Mouse (Mus musculus): ENCODE results near the gene Hist3h2a. TPM values are rescaled to one million over a fixed set of nuclear protein-coding genes. Genes with fewer than 3 reads are reported as not detected.

The Hist3h2a gene
- polyA plus RNA-seq (2015; fragmentation: Nextera tagmentation; extraction: Ambion mirVana): 149 and 155 TPM in 2 replicates

- peaks cover 66% of the 10 kb centered on the region for H3K4me1 ChIP-seq (replicated peaks)
- under 1% methylated on average over 49 of the region's 49 CpGs for WGBS
- peaks cover 9% of the 10 kb centered on the region for H3K36me3 ChIP-seq
- no peaks in the 10 kb centered on the region for H3K9me3 ChIP-seq
- H3K27ac ChIP-seq: peak within 1 kb of the TSS; percentile 100
- H3K9ac ChIP-seq (replicated peaks): peak within 1 kb of the TSS; percentile 97
- peak; percentile 84 for ATAC-seq
- peak within 1 kb of the TSS; percentile 90 for H3K4me2 ChIP-seq (replicated peaks)
- peak within 1 kb of the TSS; percentile 87 for H3K4me3 ChIP-seq (replicated peaks)
- H3K27me3 ChIP-seq: no peaks in the 10 kb centered on the region
These were observed at the start of gene Hist3h2a, which contains the start of gene Trim17 for GRCm38 (mm10) chr11:58954420-58955142. Hist3h2a (plus strand) TSS chr11:58954685. Trim17 (plus strand) TSS chr11:58954685.

DNA sequence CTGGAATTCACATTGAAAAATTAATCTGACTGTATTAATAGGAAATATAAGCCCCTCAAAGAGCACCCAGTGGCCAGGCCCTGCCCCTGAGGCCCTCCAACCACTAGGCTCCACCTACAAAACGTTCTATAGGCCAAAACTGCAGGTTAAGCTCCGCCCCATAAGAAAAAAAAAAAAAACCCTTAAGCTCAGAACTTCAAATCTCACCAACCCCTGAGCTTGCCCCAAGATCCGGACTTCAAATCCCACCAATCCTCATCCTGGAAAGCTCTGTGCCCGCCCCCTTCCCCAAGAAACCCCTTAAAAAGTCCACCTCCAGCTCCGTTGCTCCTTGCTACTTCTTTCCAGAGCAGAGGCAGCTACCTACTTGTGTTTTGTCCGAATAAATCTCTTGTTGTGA is 49.6 kb upstream of the Hist3h2a start:
- no peak overlapping the region for H3K4me3 ChIP-seq (replicated peaks)
- ATAC-seq: no peak
- no peaks in the 10 kb centered on the region for H3K27me3 ChIP-seq
- peak overlapping the region; percentile 77; the same call in 1 of the 2 replicates for H3K4me2 ChIP-seq (replicated peaks)
- H3K27ac ChIP-seq: no peak overlapping the region
- no peaks in the 10 kb centered on the region for H3K9me3 ChIP-seq
- peaks cover 20% of the 10 kb centered on the region for H3K4me1 ChIP-seq (replicated peaks)
- H3K9ac ChIP-seq (replicated peaks): no peak overlapping the region
- H3K36me3 ChIP-seq: peaks cover 17% of the 10 kb centered on the region
- 43% methylated on average over 6 of the region's 6 CpGs for WGBS

DNA sequence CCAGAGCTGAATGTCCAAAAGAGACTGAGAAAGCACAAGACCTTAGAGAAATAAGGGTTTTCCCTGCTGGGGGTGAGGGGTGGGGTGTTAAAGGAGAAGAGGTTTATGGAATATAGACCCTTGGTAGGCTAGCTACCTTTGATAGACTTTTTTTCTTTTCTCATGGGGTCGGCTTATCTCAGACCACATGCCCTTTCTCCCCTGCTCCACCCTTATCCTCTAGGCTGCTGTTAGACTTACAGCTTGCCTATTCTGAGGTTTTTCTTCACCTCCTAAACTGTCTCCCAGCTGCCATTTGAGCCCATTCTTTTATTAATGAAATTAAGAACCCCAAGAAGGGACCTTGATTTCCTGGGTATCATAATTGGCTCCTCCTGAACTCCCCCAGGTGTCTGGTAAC is 40.7 kb upstream of the Hist3h2a start:
- Histone ChIP-seq H3K27me3 (no peaks in the 10 kb centered on the region), H3K27ac (no peak overlapping the region), H3K4me2 (replicated peaks) (no peak overlapping the region), H3K36me3 (no peaks in the 10 kb centered on the region), H3K4me1 (replicated peaks) (peaks cover 9% of the 10 kb centered on the region), H3K4me3 (replicated peaks) (no peak overlapping the region), H3K9ac (replicated peaks) (no peak overlapping the region), H3K9me3 (no peaks in the 10 kb centered on the region)
- WGBS: 90% methylated on average over 1 of the region's 1 CpGs
- ATAC-seq: no peak

DNA sequence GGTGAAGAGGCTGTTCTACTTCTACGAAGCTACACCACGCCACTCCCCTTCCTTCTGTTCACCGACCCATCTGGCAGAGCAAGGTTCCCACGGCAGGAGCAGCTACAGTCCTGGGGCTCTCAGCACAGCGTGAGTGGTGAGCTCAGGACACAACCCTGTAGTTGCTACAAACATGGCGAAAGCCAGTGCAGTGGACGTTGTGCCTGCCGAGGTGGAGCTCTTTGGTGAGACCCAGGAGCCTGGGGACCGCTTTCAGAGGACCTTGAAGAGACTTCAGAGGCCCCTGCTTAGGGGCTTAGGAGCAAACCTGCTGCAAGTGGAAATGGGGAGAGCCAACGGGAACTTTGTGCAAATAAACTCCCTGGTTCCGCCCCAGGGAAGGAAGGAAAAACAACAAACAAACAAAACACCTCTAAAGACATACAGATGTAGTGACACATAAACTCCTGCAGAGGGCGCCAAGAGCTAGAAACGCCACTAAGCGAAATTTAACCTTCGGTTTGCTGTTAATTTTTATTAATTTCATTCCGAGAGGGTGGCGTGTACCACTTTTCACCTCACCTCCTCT is 39.9 kb upstream of the Hist3h2a start:
- Histone ChIP-seq H3K36me3 (no peaks in the 10 kb centered on the region), H3K4me3 (replicated peaks) (peak overlapping the region; percentile 27), H3K4me2 (replicated peaks) (peak overlapping the region; percentile 52), H3K4me1 (replicated peaks) (peaks cover 9% of the 10 kb centered on the region), H3K9ac (replicated peaks) (peak overlapping the region; percentile 50; the same call in 1 of the 2 replicates), H3K27ac (no peak overlapping the region), H3K27me3 (no peaks in the 10 kb centered on the region), H3K9me3 (no peaks in the 10 kb centered on the region)
- WGBS: 18% methylated on average over 17 of the region's 17 CpGs
- no peak for ATAC-seq

DNA sequence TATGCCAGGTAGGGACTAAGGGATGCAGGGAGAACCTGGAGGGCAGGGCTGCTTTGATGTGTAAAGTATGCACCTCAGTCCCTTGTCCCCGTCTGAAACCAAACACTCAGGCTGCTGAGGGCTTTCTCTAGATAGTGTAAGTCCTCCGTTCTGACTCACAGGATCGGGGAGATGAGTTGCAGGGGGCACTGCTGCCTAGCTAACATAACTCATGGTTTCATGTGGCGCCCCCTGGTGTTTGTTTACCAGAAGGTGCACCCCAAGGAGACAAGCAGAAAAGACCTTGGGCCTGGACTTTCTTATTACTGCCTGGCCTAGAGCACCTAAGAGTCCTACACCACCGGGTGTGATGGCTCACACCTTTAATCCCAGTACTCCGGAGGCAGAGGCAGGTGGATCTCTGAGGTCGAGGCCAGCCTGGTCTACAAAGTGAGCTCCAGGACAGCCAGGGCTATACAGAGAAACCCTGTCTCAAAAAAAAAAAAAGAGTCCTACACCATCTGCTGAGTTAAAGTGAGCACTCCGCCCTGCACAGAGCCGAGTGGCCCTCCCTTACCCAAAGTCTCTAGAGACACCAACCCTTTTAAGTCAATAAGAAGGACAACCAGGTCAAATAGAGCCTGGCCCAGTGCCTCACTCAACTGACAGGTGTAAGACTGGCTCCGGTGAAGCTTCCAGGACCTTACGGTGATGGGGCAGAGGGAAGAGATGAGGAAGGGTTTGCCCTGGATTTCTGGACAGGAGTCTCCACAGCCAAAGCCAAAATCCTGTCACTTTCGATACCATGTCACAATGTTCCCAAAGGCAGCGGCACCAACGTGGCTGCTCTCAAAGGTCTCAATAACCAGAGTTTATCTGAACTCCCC is 37.4 kb upstream of the Hist3h2a start:
- 57% methylated on average over 14 of the region's 14 CpGs for WGBS
- Histone ChIP-seq H3K4me3 (replicated peaks) (no peak overlapping the region), H3K27me3 (no peaks in the 10 kb centered on the region), H3K4me1 (replicated peaks) (peaks cover 9% of the 10 kb centered on the region), H3K27ac (no peak overlapping the region), H3K9me3 (no peaks in the 10 kb centered on the region), H3K4me2 (replicated peaks) (no peak overlapping the region), H3K36me3 (no peaks in the 10 kb centered on the region), H3K9ac (replicated peaks) (no peak overlapping the region)
- no peak for ATAC-seq

DNA sequence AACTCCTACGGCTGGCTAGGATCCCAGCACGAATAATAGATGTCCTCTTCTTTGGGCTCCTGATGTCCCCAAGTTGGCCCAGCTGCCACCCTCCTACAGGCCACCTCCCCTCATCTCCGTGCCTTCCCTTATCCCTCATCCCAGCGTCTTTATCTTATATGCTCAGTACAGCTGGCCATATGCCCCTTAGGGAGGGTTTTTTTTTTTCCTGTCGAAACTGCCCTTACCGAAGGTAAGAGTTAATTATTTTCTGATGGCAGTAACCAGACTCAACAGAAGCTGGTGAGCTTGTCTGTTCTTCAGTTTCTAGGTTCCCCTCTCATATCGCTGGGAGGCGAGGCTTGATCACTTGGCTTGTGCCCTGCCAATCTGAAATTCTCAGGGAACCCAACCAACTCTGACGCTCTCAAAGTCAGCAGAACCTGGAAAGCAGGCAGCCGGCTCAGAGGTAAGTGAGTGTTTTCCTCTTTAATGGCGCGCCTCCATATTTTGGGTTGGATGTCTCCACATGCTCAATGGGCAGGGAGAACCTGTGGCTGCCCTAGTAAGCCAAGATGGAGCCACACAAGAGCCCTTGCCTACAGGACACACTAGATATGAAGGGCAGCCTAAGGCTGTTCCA is 36.6 kb upstream of the Hist3h2a start, which contains the start of gene Btnl10:
Btnl10 (plus strand) TSS at position 164 of the 622 bp plus-strand sequence.
- Histone ChIP-seq H3K4me3 (replicated peaks) (no peak within 1 kb of the TSS), H3K4me2 (replicated peaks) (no peak within 1 kb of the TSS), H3K9ac (replicated peaks) (no peak within 1 kb of the TSS), H3K27ac (no peak within 1 kb of the TSS), H3K4me1 (replicated peaks) (peaks cover 9% of the 10 kb centered on the region), H3K27me3 (no peaks in the 10 kb centered on the region), H3K36me3 (no peaks in the 10 kb centered on the region), H3K9me3 (no peaks in the 10 kb centered on the region)
- ATAC-seq: no peak
- 87% methylated on average over 12 of the region's 12 CpGs for WGBS

- Histone ChIP-seq H3K9me3 (no peaks in the 10 kb centered on the region), H3K36me3 (no peaks in the 10 kb centered on the region), H3K27ac (no peak overlapping the region), H3K4me1 (replicated peaks) (peaks cover 9% of the 10 kb centered on the region), H3K9ac (replicated peaks) (no peak overlapping the region), H3K4me3 (replicated peaks) (no peak overlapping the region), H3K27me3 (no peaks in the 10 kb centered on the region), H3K4me2 (replicated peaks) (no peak overlapping the region)
- 75% methylated on average over 5 of the region's 5 CpGs for WGBS
- no peak for ATAC-seq
These were observed 35.7 kb upstream of the Hist3h2a start for GRCm38 (mm10) chr11:58918759-58919158.

GRCm38 (mm10) chr11:58922420-58922819 is 32.1 kb upstream of the Hist3h2a start:
- H3K27ac ChIP-seq: no peak overlapping the region
- H3K36me3 ChIP-seq: no peaks in the 10 kb centered on the region
- no peak overlapping the region for H3K4me2 ChIP-seq (replicated peaks)
- H3K9me3 ChIP-seq: no peaks in the 10 kb centered on the region
- WGBS: 88% methylated on average over 9 of the region's 9 CpGs
- no peaks in the 10 kb centered on the region for H3K27me3 ChIP-seq
- ATAC-seq: no peak
- no peak overlapping the region for H3K9ac ChIP-seq (replicated peaks)
- H3K4me1 ChIP-seq (replicated peaks): no peaks in the 10 kb centered on the region
- no peak overlapping the region for H3K4me3 ChIP-seq (replicated peaks)

GRCm38 (mm10) chr11:58926651-58927050 is 27.8 kb upstream of the Hist3h2a start:
- Histone ChIP-seq H3K9me3 (no peaks in the 10 kb centered on the region), H3K27ac (no peak overlapping the region), H3K4me3 (replicated peaks) (no peak overlapping the region), H3K4me2 (replicated peaks) (no peak overlapping the region), H3K9ac (replicated peaks) (no peak overlapping the region), H3K36me3 (peaks cover 8% of the 10 kb centered on the region), H3K4me1 (replicated peaks) (peaks cover 8% of the 10 kb centered on the region), H3K27me3 (no peaks in the 10 kb centered on the region)
- ATAC-seq: no peak
- 100% methylated on average over 2 of the region's 3 CpGs for WGBS

DNA sequence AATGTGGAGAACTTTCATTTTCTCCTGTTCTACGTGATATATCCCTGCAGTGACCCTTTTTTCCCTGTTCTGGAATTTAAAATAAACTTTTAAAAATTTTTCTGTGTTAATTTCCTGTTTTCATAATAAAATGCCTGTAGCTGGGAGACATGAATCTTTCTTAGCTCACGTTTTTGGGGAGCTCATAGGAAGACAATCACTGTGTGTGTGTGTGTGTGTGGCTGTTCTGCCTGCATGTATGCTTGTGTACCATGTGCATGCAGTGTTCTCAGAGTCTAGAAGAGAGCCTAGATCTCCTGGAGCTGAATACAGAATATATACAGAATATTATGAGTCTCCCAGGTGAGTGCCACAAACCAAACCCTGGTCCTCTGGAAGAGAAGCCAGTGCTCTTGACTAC is 27.4 kb upstream of the Hist3h2a start:
- no peak for ATAC-seq
- Histone ChIP-seq H3K4me2 (replicated peaks) (no peak overlapping the region), H3K27me3 (no peaks in the 10 kb centered on the region), H3K4me1 (replicated peaks) (peaks cover 8% of the 10 kb centered on the region), H3K27ac (no peak overlapping the region), H3K9ac (replicated peaks) (no peak overlapping the region), H3K4me3 (replicated peaks) (no peak overlapping the region), H3K9me3 (no peaks in the 10 kb centered on the region), H3K36me3 (peaks cover 12% of the 10 kb centered on the region)
- 78% methylated on average over 2 of the region's 2 CpGs for WGBS

- no peak overlapping the region for H3K4me3 ChIP-seq (replicated peaks)
- 35% methylated on average over 20 of the region's 20 CpGs for WGBS
- peak overlapping the region; percentile 54; the same call in 1 of the 2 replicates for H3K27ac ChIP-seq
- peak overlapping the region; percentile 28 for H3K4me2 ChIP-seq (replicated peaks)
- ATAC-seq: peak; percentile 85
- no peaks in the 10 kb centered on the region for H3K9me3 ChIP-seq
- H3K36me3 ChIP-seq: peaks cover 21% of the 10 kb centered on the region
- no peaks in the 10 kb centered on the region for H3K27me3 ChIP-seq
- peaks cover 8% of the 10 kb centered on the region for H3K4me1 ChIP-seq (replicated peaks)
- H3K9ac ChIP-seq (replicated peaks): no peak overlapping the region
These were observed 26.5 kb upstream of the Hist3h2a start for GRCm38 (mm10) chr11:58927790-58928651.
